Mouse (Mus musculus): Measurements from ENCODE around the gene Gins3. TPM values are rescaled to one million over a fixed set of nuclear protein-coding genes. Genes with fewer than 3 reads are reported as not detected.

Gins3 gene
- polyA plus RNA-seq, 1 experiment from 2014 or later, result 13.4 TPM

Other genes starting within 250 kb of the Gins3 start
- 155 and 167 TPM in 2 replicates for gene Cfap20, start 198.6 kb upstream of the Gins3 start, polyA plus RNA-seq (2015; fragmentation: Nextera tagmentation; extraction: Ambion mirVana)
- gene Csnk2a2, start 143.4 kb upstream of the Gins3 start, polyA plus RNA-seq (2015; fragmentation: Nextera tagmentation; extraction: Ambion mirVana), result 6.0 and 6.1 TPM in 2 replicates
- gene Ccdc113, start 99.4 kb upstream of the Gins3 start, polyA plus RNA-seq (2015; fragmentation: Nextera tagmentation; extraction: Ambion mirVana), result 2.6 and 3.1 TPM in 2 replicates
- gene Prss54, start 57.1 kb upstream of the Gins3 start, polyA plus RNA-seq (2015; fragmentation: Nextera tagmentation; extraction: Ambion mirVana), result not detected in 2 replicates
- gene Ndrg4, start 43.5 kb downstream of the Gins3 start, polyA plus RNA-seq (2015; fragmentation: Nextera tagmentation; extraction: Ambion mirVana), result 374 and 395 TPM in 2 replicates
- 16.5 and 17.3 TPM in 2 replicates for gene Setd6, start 82.4 kb downstream of the Gins3 start, polyA plus RNA-seq (2015; fragmentation: Nextera tagmentation; extraction: Ambion mirVana)
- 49.2 and 51.2 TPM in 2 replicates for gene Cnot1, start 174.0 kb downstream of the Gins3 start, polyA plus RNA-seq (2015; fragmentation: Nextera tagmentation; extraction: Ambion mirVana)
- gene Sap18b, start 191.9 kb downstream of the Gins3 start, polyA plus RNA-seq (2015; fragmentation: Nextera tagmentation; extraction: Ambion mirVana), result 228 and 285 TPM in 2 replicates
- gene Slc38a7, start 220.1 kb downstream of the Gins3 start, polyA plus RNA-seq (2015; fragmentation: Nextera tagmentation; extraction: Ambion mirVana), result 11.4 and 11.7 TPM in 2 replicates

Data from heart, embryonic 16.5 days (tissue).